Mouse (Mus musculus): Measurements from ENCODE around the gene Slc6a20b. TPM values are rescaled to one million over a fixed set of nuclear protein-coding genes. Genes with fewer than 3 reads are reported as not detected.
A peak's percentile ranks its signal among the peaks of the same experiment; 100 is the strongest.
"Not testable (repeated sequence)": the region's sequence is repeated elsewhere in the genome, so short reads cannot be mapped to it uniquely, and the experiment has no call there.

The Slc6a20b gene
- under 1 TPM in 1 of 2 experiments, not detected in 1; 0.13 TPM for total RNA-seq (2021)
- long read RNA-seq, experiment 1, result 0 reads
- long read RNA-seq, experiment 2, result 0 reads

- DNase-seq (ENCODE audit: low spot score in 2 of 2), result no peak
These were observed at the start of gene Slc6a20b for GRCm38 (mm10) chr9:123632281-123632680. TSS of gene Slc6a20b (minus strand) at chr9:123632565.

DNA sequence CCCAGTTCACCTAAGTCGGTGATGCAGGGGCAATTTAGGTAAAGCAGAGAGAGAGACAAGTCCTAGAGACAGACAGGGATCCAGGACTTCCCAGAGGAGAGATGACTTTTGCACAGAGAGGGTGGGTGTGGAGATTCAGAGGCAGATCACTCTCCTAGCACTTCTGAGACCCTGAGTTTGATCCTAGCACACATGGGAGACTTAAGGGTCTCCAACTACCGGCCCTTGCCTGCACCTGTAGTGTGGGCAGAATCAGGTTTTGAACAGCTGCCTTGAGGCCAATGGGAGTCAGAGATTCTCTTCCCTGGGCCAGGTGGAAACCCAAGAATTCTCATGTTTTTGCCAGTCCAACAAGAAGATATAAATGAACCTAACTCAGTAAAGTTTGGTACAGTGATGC, 46.8 kb upstream of the Slc6a20b start:
- no peak for DNase-seq (ENCODE audit: low spot score in 2 of 2)

DNA sequence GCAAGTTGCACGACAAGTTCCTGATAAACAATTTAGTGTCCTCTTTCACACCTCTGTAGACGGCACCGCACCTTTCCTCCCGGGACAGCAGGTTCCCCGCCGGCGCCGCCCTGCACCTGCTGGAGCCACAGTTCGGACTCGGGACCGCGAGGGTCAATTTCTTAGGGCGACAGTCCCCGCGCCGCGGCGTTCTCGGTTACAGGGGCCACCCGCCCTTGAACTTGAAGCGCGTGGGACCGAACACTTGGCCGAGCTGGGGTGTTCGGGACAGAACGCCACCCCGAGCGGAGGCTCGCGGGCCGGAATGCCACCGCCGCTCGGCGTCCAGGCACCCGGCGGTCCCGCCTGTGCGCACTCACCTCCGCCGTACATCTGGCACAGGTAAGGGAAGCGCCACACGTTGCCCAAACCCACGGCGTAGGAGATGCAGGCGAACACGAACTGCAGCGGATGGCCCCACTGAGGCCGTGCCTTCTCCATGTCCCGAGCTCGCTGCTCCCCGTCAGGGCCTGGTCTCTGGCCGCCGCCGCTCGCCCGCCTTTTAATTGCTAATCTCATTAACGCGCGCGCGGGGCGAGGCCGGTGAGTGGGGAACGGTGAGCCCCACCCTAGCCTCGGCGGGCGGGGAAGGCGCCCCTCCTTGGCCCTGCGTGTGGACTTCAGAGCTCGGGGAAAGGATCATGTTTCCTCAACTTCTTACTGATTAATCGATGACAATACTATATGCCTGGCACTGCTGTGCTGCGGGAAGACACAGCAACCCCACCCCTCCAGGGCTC, 46.2 kb upstream of the Slc6a20b start, which contains the start of the genes Ccr9 and Slc6a20a:
Gene Ccr9, plus strand, starts transcription at position 113 of the 779 bp plus-strand sequence.
Gene Slc6a20a, minus strand, starts transcription at position 559 of the 779 bp plus-strand sequence.
- DNase-seq (ENCODE audit: low spot score in 2 of 2), result peak in 1 of 2 experiments; percentile 2

DNA sequence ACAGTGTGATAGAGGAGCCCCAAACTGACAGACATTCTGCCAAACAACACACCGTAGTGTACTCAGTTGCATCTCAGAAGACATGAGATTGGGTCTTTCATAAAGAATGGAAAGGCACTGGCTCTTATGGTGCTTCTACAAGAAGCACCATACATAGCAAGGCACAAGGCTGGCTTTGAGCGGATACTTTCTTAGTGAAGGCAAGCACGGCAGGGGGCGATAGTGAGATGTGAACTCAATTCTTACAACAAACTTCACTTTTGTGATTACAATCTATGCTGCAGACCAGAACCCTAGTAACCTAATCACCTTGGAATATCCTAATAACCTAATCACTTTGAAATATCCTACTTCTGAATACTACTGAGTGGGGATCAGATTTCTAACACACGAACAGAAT, 33.3 kb upstream of the Slc6a20b start:
- DNase-seq (ENCODE audit: low spot score in 2 of 2), result peak; percentile 28 to 48

GRCm38 (mm10) chr9:123659986-123660676, 27.8 kb upstream of the Slc6a20b start:
- not testable (repeated sequence) for DNase-seq (ENCODE audit: low spot score in 2 of 2)

DNA sequence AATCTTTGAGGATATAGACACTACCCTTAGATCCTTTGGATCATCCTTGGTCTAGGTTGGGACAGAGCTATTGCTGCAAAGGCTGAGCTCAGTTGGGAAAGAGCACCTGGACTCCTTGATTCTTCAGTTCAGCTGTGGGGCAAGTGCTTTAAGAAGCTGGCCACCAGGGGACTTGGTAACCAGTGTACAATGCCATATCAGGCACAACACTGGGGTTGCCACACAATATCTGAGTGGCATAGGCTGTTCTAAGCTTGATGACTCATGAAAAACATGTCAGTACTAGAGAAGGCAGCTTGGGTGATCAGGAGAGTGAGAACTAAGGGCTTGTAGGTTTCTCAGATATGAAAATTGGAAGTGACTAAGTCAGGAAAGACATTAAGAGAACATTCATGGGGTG, 26.6 kb upstream of the Slc6a20b start:
- no peak for DNase-seq (ENCODE audit: low spot score in 2 of 2)

- DNase-seq (ENCODE audit: low spot score in 2 of 2), result no peak
These were observed 25.1 kb upstream of the Slc6a20b start for GRCm38 (mm10) chr9:123657457-123657856.

DNA sequence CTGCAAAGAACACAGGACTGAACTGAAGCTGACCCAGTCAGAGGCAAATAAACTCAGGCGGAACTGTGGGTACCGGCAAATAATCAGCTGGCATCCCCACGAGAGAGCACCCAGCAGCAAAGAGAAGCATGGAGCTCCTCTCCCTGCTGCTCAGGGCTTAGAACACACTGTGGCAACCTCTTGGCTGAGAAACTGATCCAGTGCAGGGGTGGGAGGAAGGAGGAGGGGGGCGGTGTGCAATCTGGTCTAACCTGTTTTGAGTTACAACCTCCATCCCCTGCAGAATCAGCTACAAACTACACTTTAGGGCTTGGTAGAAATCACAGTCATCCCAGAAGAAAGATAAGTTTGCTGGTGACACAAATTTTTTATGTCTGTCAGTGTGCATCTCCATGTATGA, 19.0 kb upstream of the Slc6a20b start:
- DNase-seq (ENCODE audit: low spot score in 2 of 2), result no peak

- no peak for DNase-seq (ENCODE audit: low spot score in 2 of 2)
These were observed 17.6 kb upstream of the Slc6a20b start for GRCm38 (mm10) chr9:123649785-123650511.

GRCm38 (mm10) chr9:123640106-123640505, 7.7 kb upstream of the Slc6a20b start:
- DNase-seq (ENCODE audit: low spot score in 2 of 2), result no peak

DNA sequence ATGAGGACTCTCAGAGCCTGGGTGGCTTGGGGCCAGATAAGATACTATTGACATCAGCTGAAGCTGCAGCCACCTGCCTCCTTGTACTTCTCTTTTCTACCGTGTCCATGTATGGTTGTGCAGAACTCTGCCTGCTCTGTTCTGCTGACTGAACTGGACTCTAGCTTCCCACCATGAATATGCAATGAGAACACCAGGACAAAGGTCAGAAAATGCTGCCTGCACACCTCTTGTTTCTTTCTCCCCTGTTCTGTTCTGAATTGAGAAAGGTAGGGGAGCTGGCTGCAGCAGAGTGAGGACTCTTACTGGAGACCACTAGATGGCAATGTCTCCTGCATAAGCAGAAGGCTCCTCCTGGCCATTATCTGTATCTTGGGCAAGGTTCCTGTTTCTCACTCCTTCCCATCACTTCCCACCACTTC, 6.3 kb upstream of the Slc6a20b start:
- peak in 1 of 2 experiments; percentile 10 for DNase-seq (ENCODE audit: low spot score in 2 of 2)

DNA sequence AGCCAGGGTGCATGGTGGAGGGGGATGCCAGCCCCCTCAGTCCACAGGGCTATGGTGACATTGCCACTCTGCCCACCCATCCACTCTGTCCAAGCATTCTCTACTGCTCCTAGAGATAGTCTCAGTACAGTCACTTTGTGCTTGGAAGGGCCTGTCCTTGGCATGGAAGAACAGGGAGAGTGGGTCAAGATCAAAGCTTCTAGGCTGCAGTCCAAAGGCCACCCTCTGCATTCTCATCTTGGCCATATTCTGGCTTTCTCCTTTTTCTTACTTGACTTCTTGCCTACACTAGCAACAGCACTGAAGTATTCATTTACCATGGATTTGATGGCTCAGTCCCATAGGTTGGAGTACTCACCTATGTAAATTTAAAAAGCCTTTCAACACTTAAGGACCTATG, 5.9 kb upstream of the Slc6a20b start:
- DNase-seq (ENCODE audit: low spot score in 2 of 2), result peak in 1 of 2 experiments; percentile 10

DNA sequence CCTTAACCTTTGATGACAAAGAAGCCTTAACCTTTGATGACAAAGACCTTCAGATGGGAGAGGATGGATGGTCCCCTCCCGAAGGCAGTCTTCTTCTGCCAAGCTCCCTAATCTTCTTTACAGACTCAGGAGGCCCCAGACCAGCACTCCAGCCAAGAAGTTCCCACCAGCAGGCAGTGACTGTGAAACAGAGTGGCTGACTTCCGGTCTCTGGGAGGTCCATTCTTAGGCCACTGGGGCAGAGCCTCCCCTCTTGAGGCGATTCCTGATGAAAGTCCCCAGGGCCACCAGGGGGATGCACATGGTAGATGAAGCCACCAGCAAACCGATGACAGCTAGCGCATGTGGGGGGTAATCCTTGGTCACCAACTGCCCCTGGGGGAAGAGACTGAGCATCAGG, 4.4 kb upstream of the Slc6a20b start:
- DNase-seq (ENCODE audit: low spot score in 2 of 2), result peak in 1 of 2 experiments; percentile 5

- DNase-seq (ENCODE audit: low spot score in 2 of 2), result no peak
These were observed 628 bp upstream of the Slc6a20b start for GRCm38 (mm10) chr9:123632993-123633392.

DNA sequence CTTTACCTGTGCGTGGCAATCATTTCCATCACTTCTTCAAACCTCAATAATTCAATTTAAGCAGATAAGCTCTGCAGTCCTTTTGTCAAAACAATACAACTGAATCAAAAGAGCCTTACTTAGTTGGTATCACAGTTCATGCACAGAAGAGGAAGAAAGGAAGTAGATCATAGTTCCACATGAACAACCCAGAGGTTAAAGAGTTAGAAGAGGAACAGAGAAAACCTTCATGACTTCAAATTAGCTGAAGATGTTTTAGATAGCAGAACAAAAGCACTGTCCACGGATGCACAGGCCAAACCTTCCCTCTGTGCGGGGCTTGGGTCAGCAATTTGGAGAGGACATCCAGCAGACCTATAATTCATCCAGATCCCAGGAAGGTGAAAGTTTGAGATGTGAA, 699 bp downstream of the Slc6a20b start:
- DNase-seq (ENCODE audit: low spot score in 2 of 2), result no peak

- DNase-seq (ENCODE audit: low spot score in 2 of 2), result no peak
These were observed 6.5 kb downstream of the Slc6a20b start for GRCm38 (mm10) chr9:123625821-123626220.

- no peak for DNase-seq (ENCODE audit: low spot score in 2 of 2)
These were observed 7.6 kb downstream of the Slc6a20b start for GRCm38 (mm10) chr9:123624741-123625140.

- no peak for DNase-seq (ENCODE audit: low spot score in 2 of 2)
These were observed 11.9 kb downstream of the Slc6a20b start for GRCm38 (mm10) chr9:123620311-123621098.

- DNase-seq (ENCODE audit: low spot score in 2 of 2), result no peak
These were observed 30.8 kb downstream of the Slc6a20b start for GRCm38 (mm10) chr9:123601529-123601928.

DNA sequence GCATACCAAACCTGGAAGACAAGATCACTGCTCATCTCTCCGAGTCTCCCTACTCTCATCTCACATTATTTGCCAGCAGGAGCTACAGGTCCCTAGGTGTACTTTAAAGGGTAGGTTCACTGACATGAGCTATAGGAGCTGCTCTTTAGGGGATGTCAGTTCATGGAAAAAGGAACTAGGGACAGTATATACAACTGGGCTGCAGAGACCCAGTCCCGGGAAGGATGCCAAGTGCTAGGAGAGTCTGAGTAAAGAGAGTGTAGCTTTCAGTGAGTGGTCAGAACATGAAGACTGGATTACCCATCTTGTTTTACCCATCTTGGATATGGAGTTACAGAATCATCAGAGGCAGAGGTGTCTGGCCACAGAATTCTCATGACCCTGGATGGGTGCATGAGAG, 35.0 kb downstream of the Slc6a20b start:
- no peak for DNase-seq (ENCODE audit: low spot score in 2 of 2)

GRCm38 (mm10) chr9:123596910-123597309, 35.5 kb downstream of the Slc6a20b start:
- no peak for DNase-seq (ENCODE audit: low spot score in 2 of 2)

All from adrenal gland, adult 18-20 months (tissue).